Mouse (Mus musculus) ZHBTc4 (cell line): ENCODE data around the gene Pum3.
"Not testable (repeated sequence)": the region's sequence is repeated elsewhere in the genome, so short reads cannot be mapped to it uniquely, and the experiment has no call there.

Experiments
- DNase-seq: peaks from one replicate; pipeline ENCODE4 v3.0.0-alpha.2; 2011; ENCODE audit warnings: low read depth, low spot score

Pum3 gene

DNA sequence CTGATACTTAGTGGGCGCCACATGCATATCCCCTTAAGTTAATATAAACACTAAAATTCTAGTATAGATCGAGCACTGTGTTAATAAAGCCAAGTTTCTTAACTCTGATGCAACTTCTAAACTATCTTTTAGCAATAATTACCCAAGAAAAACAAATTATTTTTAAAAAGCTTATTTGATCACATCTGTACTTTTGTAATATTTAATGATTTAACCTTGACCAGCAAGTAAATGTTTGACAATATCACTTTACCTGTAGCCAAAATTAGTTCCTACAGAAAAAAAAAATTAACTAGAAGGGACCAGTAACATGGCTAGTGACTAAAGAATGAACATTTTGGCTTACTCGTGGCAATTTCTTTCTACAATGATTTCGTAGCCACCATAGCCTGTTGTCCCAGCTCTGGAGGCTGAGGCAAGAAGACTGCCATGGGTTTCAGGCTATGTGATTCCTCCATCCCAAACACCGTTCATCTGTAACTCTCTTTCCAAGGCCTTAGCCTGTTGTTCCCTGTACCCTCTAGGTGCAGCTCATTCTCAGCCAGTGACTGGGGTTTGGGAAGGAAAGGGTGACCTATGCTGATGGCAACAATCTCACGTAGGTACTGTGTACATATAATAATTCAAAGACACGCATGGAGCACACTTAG lies 35.2 kb downstream of the Pum3 start:
- no peak for DNase-seq

DNA sequence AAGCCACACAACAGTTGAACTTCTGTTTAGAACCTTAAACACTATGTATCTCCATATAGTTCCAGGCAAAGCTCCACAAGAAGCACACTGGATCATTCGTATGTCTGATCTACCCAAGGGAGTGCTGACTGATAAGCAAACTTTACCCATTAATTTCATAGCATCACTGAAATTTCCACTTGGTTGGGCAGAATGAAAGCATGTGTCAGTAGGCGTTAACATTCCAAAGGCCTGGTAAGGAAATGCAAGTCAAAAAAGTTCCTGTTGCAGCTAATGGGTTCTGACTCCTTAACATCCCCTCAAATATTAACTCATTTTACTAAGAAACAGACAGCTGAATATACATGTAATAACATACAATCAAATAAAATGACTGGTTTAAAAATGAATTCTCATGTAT lies 37.2 kb downstream of the Pum3 start:
- DNase-seq, result no peak

DNA sequence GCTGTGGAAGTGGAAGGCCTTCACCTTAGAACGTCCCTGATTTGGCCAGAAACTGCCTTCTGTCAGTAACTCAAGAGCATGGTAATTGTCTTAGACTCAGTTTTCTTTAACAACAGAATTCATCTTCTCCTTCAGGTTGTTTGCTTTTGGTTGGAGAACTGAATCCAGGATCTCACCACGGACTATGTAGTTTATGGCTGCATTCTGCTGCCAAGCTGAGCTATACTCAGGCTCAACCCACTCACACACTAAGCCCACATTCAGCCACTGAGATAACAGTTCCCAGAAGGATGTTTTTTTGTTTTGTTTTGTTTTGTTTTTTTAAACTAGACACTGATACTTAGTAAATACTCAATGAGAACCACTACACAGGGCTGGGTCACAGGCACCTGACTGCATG lies 38.3 kb downstream of the Pum3 start:
- no peak for DNase-seq

DNA sequence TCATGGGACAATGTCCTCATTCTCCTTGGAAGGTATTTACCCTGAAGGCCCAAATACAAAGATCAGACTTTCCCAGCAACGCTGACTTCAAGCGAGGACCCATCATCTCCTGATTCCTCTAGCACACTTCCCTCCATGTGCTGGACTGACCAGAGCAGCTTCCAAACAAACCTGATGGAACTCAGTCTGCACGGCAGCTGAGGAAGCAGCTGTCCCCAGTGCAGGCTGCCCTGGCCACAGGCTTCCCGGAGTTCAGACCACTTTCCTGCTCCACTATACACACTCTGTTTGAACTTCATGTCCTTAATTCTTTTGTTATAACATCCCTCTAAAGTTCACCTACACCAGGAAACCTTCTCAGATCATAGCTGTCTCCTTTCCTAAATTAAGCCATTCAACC lies 40.1 kb downstream of the Pum3 start:
- not testable (repeated sequence) for DNase-seq

DNA sequence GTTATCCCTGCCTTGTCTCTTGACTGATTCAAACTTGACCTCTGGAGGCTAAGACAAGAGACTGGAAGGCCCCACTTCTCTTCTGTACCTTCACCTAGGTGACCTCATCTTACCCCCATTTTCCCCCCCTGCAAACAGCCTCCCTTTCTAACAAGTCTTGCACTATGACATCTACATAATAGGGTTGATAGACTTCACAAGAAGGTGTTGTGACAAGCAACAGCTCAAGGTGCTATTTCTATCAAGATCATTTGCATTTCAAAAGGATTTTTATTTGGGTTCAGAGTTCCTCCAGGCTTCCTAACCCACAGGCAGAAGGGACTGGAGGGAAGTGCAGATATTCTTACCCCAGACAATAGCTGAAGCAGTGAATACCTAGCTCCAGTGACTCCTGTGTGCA lies 44.3 kb downstream of the Pum3 start:
- DNase-seq, result no peak

DNA sequence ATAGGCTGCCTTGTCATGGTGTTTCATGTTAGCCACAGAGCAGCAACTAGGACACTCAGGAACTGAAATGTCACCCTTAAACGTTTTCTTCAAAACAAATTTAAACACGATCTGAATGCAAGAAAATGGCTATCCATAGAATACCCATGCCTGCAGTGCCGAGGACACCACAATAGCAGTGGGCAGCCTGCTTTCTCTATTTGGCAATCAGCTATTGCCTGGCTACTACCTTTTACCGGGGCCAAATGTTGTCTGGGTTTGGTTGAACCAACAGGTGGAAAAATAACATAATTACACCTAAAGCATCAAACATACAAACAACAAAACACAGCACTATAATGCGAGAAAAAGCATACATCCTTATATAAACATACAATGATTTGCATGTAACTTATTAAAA lies 46.4 kb downstream of the Pum3 start:
- DNase-seq, result no peak

DNA sequence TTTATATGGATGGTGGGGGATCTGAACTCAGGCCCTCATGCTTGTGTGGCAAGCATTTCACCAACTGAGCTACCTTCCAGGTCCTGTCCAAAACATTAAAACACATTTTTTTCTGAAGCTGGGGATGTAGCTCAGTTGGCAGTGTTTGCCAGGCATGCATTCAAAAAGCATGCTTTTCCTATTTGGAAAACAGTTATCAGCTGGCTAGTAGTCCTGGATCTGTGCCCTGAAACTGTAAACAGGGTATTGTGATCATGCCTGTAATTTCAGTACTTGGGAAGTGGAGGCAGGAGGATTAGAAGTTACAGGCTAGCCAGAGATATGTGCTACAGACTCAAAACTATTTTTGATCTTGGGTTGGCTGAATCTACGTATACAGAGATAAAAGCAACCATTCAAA lies 47.5 kb downstream of the Pum3 start:
- DNase-seq, result no peak

DNA sequence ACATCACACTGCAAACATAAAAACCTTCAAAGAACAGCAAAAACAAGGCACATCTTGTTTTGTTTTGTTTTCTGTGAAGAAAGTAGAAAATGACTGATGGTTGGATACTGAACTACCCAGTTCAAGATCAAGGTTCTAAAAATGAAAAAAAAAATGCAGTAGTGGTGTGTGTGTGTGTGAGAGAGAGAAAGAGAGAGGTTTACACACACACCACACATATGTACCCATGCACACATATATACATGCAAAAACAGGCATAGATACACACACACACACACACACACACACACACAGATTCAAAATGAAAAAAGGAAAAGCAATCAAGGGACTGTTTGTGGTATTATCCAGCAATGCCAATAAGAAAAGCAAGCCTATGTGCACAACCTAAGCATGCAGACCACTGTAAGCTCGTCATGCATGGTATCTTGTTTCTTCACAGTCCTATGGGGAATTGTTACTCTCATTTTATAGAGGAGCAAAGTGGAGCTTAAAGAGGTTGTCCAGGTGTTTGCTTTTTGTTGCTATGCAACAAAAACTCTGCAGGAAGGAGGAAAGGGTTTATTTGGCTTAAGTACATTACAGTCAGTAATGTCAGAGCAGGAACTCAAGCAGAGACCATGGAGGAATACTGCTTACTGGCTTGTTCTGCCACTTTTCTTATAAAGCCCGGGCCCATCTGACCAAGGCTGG lies 49.8 kb downstream of the Pum3 start:
- no peak for DNase-seq

DNA sequence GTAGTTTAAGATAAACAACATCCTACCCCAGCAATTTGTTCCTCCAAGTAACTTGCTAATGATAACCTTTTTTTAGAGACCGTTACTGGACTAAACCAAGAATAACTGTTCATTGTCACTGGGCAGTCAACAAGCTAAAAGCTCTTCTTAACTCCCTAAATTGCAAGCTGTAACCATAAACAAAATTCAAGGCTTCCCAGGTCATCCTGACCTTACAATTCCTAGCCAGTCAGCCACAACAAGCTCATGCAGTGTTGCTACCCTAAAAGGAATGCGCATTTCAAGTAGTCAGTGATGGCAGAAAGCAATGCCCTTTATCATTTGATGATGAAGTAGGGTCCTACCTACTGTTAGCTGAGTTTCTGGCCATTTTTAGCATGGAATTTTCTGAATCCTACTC lies 58.8 kb downstream of the Pum3 start:
- DNase-seq, result no peak

DNA sequence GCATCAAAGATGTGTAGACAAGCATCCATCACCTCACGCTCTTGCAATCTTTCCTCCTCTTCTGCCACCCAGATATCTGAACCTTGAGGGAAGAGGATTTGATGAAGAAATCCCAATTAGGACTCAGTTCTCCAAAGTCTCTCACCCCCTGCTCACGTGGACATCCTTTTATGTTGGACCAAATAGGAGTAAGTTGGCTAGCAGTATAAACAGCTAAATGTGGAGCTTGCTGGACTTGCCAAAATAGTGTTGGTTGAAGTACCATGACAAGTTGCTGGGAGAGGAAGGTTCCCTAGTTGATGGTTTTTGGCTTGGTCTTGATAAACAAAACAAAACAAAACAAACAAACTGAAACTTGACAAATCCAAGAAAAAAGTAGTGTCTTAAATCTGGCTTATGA lies 59.5 kb downstream of the Pum3 start:
- no peak for DNase-seq

DNA sequence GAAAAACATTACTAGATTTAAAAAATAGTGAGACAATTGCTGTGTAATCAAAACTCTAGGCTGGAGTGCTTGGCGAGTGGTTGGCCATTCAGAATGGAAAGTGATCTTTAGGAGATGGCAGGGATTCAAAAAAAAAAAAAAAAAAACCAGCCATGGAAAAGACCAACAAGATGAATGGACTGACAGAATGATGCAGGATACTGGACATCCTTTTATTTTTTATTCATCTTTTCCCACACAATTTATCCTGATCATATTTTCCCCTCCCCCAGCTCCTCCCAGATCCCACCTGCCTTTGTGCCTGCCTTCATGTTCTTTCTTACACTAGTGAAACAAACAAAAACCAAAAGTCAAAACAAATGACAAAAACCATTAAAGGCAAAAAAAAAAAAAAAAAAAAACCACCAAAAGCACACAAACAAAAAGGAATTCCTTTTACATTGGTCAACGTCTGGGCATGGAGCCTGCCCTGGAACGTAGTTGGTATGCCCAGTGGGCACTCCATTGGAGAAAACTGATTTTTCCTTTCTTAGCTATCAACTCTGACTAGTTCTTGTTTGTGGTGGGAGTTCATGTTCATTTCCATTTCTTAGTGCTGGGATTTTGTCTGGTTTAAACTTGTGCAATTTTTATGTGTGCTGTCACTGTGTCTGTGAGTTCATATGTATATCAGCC lies 60.0 kb downstream of the Pum3 start:
- no peak for DNase-seq

DNA sequence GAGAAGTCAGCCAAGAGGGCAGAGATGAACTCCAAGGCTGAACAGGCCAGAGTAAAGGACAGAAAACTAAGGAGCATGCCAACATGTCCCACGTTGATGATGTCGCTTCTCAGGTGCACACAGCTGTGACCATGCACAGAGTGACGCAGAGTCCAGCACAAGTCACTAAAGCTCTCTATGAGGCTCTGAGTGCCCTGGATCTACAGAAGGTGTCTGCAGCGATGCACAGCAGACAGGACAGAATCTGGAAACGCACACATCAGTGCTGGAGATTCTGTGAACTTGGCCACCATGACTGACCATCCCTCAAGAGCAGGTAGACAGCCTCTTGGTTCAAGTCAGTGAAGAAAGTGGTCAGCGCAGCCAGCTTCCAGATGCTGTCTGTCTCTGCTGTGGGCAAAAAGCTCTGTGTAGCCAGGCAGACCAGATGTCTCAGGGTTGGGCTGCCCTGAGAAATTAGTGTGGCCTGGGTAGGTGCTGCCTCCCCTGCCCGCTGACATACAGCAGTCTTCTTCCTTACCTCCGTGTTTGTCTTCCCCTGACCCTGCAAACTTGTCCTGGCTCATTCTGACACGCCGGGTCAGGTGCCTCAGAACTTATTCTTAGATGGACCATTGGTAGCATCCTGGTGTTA lies 63.4 kb downstream of the Pum3 start:
- no peak for DNase-seq

DNA sequence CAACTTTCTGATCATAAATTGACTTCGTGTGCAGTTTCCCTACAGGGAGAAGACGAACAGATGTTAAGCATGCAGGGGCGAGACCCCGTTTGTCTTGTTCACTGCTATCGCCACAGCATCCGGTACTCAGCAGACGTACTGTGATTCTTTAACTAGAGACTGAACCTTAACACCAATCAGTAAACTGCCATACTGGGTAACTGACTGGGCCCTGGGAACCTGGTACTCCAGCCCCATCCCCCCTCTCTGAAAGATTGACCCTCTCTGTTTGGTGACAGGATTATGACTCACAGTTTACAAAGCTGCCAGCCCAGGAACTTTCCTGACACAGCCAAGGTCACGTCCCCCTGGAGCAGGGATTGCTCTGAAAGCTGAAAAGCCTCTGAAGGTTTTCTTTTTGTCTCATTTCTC lies 65.1 kb downstream of the Pum3 start:
- no peak for DNase-seq

DNA sequence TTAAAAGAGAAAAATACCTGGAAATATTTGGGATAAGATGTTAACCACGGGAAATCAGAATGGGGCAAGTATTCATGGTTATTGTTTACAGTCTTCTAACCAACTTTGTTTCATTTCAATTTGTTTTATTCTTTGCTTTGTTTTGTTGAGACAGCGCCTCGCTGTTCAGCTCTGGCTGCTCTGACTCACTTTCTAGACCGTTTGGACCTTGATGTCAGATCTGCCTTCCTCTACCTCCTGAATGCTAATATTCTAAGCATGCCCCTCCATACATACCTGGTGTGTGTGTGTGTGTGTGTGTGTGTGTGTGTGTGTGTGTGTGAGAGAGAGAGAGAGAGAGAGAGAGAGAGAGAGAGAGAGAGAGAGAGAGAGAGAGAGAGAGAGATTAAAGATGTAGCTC lies 65.7 kb downstream of the Pum3 start:
- DNase-seq, result no peak

DNA sequence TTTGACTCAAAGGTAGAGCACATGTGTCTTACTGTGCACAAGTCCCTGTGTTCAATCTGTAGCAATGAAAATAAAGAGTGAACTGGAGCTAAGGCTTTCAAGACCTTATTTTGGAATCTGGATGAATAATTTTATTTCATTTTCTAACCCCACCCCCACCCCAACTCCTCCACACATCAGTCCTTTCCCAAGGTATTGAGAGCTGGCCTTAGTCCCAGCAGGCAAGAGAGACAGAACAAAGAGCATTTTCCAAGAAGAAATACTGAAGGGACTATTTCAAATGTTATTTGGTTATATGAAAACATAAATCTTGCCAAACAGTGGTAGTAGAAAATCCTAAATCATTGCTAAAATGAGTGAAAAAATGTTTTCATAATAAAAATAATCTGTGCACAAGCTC lies 69.2 kb downstream of the Pum3 start:
- no peak for DNase-seq

DNA sequence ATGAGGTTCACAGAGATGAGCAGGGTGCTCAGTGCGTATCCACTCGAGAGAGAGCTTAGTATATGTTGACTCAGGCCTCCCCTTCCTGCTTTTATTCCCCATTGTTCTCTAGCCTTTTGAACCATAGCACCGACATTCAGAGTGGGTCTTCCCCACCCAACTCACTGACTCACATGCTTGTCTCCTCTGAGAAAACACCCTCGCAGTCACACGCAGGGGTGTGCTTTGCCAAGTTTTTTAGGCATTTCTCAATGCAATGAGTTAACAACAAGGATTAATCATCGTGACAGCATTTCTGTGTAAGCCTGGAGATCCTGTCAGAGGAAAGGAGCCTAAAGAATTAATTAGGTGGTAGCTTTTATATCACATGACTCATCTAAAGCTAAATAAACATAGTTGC lies 77.9 kb downstream of the Pum3 start:
- no peak for DNase-seq

DNA sequence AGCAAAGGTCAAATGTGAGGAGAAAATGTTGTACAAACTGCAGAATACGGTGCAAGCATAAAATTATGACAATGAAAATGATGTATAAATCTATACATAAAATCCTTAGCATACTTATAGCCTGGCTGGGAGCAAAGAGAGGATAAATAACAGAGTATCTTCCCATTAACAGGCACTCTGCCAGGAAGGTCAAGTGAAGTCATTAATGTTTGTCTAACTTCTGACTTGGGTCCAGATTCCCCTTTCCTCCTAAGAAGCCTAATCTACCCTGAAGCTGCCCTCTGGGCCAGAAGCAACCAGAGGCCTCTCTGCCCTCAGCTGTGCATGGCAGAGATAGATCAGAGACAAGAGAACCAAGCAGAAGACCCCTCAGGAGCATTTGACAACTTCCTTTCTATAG lies 83.1 kb downstream of the Pum3 start:
- DNase-seq, result no peak
